Mouse (Mus musculus) frontal cortex, postnatal 36 days (tissue): ENCODE results near the gene Ubtd1.

Source experiments
- DNase-seq, 2 experiments: peaks; one replicate each; pipeline ENCODE4 v3.0.0; 2022; ENCODE audit warnings: low spot score in 2 of 2

Ubtd1 gene

GRCm38 (mm10) chr19:41994023-41994422 is 12.5 kb downstream of the Ubtd1 start:
- DNase-seq, result no peak

DNA sequence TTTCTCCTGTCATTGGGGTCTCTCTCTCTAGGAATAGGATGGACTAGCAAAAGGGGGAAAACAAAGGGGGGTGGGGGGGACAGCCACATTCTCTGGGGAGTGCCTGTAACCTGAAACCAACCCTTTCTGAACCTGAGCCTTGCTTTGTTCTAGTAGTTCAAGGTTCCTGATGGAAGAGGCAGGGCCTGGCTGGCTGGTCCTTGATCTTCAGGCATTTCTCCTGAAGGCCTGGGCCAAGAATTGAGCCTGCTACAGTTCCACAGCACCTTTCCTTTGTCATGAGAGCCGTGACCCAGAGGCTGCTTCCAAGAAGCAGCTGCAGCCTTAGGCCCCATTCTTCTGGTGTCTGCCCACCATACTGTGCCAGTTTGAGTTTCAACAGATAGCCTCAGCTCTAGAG is 13.9 kb downstream of the Ubtd1 start:
- no peak for DNase-seq

GRCm38 (mm10) chr19:41997090-41997489 is 15.5 kb downstream of the Ubtd1 start:
- no peak for DNase-seq

GRCm38 (mm10) chr19:41998770-41999548 is 17.4 kb downstream of the Ubtd1 start:
- no peak for DNase-seq

DNA sequence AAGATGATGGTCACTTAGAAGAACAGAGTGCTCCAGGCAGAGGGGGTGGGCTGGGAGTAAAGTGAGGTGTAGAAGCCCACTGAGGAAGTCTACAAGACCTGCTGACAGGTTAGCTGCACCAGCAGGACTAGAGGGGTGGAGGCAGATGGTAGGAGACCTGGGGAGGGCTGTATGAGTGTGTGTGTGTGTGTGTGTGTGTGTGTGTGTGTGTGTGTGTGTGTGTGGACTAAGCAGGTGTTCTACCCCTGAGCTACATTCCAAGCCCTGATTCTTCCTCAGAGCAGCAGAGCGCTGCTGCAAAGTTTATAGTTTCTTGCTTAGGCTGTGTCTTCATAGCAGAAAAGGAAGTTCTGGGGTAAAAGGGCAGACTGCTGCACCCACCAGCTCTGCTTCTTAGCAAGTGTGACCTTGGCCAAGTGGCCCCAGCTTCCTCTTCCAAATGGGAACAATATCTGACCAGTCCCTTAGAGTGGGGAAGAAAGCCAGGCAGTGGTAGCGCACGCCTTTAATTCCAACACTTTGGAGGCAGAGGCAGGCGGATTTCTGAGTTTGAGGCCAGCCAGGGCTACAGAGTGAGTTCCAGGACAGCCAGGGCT is 18.2 kb downstream of the Ubtd1 start:
- no peak for DNase-seq

GRCm38 (mm10) chr19:42000446-42000958 is 18.9 kb downstream of the Ubtd1 start:
- no peak for DNase-seq

GRCm38 (mm10) chr19:42001253-42001980 is 19.9 kb downstream of the Ubtd1 start:
- DNase-seq, result no peak

- no peak for DNase-seq
Observed at GRCm38 (mm10) chr19:42004258-42004657, 22.7 kb downstream of the Ubtd1 start.

DNA sequence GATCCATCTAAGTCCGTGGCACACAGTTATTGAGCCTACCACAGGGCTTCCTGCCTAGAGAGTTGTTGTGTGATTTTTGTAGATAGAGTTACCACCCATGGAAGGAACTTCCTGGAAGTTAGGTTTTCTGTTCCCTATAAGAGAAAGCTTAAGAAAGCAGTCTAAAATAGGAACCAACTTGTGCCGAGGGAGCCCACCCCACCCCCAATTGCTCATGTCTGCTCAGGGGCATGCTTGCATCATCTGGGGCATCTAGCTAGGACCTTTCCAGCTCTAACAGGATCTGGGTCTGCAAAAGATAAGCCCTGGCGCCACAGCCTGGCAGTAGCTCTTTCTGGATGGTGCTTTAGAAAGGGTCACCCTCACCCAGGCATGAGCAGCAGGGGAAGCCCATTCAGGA is 24.1 kb downstream of the Ubtd1 start:
- DNase-seq, result no peak

DNA sequence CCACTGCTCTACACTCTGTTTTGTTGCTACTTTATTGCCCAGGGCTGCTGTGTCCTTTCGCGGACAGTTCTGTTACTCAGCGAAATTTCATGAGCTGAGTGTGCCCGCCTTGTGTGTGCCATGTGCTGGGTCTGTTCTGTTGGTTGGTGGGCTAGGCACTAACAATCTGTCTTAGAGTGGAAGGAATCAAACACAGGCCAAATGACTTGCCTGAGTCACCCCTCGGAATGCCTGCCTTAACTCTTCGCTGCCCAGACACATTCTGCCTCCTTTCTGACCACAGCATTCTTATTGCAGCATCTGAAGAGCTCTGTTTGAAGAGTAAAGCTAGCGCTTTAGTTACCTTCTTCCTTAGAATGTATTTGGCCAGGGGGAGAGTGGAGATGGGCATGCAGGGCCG is 25.0 kb downstream of the Ubtd1 start:
- no peak for DNase-seq

DNA sequence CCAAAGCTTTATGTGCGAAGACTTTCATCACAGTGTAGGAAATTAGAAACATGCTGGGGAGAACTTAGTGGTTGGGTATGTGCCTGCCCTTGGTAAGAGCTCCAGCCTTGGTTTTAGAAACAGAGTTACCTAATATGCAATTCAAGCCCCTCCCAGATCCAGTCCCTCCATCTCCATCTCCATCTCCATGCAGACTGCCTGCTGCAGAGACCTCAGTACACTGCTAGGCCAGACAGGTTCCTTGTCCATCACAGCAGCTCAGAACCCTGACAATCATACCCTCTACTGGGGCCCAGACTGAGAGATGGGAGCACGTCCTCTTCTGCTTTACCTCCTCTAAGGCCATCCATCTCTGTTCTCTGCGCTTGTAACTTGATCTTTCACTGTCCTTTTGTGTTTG is 27.0 kb downstream of the Ubtd1 start:
- no peak for DNase-seq

DNA sequence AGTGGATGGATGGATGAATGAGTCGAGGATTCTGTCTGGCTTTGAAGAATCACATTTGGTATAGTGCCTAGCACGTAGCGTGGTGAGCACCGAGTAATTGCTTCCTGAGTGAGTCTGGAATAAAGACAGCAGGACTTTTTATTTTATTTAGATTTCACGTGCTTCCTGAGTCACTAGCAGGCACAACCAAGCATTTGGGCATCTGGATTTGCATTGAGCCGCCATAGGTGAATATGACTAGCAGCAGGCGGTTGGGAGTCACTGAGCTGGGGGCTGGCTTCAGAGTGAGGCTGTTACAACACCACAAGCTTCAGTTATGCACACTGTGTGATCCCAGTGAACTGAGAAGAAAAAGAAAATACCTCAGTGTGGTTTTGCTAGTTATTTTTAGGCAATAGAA is 27.5 kb downstream of the Ubtd1 start:
- no peak for DNase-seq

DNA sequence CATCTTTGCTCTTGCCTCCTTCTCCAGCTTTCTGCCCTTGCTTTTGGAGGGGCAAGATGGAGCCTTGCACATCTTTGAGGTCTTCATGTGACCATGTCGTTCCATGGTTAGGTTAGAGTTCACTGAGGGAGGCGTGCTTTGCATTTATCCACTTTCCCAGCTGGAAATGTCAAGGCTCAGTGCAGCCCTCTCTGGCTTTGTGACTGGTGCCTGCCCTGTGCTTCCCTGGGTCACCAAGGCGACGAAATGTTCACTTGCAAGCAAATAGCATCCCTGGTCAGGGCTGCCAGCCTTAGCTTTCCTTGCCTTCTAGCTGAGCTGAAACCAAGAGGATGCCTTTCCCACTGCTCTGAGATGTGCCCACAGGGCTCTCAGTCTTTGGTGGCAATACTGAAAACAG is 28.9 kb downstream of the Ubtd1 start:
- DNase-seq, result no peak

DNA sequence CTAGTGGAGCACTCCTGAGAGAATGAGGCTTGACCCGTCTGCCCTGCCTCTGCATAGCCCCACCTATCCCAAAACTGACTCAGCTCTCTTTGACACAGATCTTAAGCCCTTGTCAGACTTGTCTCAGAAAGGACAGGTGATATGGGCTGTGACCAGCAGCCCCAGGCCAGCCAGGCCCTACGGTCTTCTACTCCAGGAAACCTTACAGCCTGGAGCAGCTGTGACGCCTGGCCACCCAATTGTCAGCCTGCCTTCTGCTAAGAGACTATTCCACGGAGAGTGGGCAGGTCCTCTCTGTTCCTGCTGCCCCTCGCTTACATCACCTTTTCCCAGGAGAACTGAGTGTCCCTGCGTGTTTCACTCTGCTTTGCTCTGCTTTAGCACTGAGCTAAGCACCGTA is 29.6 kb downstream of the Ubtd1 start:
- DNase-seq, result no peak

GRCm38 (mm10) chr19:42014231-42014825 is 32.8 kb downstream of the Ubtd1 start:
- no peak for DNase-seq

GRCm38 (mm10) chr19:42015001-42015400 is 33.4 kb downstream of the Ubtd1 start:
- DNase-seq, result no peak

DNA sequence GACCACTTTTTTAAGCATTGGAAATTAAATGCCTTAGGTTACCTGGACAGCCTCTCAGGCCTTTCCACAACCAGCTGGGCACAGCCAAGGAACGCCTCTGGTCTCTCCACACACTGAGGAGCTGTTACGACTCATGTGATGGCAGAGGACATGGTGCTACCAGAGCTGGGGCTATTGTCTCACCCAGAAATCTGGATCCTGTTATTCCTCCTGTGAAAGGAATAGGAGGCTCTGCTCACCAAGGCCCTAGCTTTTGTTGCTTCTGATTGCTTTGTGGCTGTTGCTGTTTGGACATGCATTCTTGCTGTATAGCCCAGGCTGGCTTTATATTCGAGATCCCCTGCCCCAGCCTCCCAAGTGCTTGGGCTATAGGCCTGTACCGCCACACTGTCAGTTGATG is 34.7 kb downstream of the Ubtd1 start:
- DNase-seq, result no peak

- DNase-seq, result peak; percentile 47 to 55
Observed at GRCm38 (mm10) chr19:42016840-42017239, 35.3 kb downstream of the Ubtd1 start.

- DNase-seq, result peak; percentile 63 to 66
Observed at GRCm38 (mm10) chr19:42017399-42018247, 36.1 kb downstream of the Ubtd1 start.

GRCm38 (mm10) chr19:42019011-42019522 is 37.5 kb downstream of the Ubtd1 start:
- DNase-seq, result no peak
